10 mouse cellular contexts compared by ENCODE assay signal in the genomic region with DNA sequence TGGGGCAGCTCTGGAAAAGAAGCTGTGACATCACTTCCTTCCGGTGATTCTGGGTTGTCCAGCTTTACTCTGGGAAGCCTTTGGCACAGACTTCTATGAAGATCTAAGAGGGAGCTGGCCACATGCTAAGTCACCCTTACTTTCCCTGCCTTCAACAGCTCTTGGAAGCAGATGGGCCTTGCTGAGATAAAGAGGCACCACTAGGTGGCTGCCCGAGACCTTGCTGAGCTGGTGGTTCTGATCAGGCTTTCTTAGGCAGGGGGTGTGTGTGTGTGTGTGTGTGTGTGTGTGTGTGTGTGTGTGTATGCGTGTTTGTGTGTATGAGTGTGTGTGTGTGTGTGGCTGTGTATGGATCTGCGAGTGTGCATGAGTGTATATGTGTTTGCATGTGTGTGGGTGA. TPM values are rescaled to one million over a fixed set of nuclear protein-coding genes. Genes with fewer than 3 reads are reported as not detected.
A peak's percentile ranks its signal among the peaks of the same experiment; 100 is the strongest.
DNase-seq lines count a peak whose midpoint lies in the region; ATAC-seq lines count a peak whose summit lies in the region.
"Had no signal": no experiment of that assay in that cellular context is flagged by ENCODE, and none has a peak within 500 bp of the region (broad histone marks: within the 10 kb centered on the region; RNA-seq: fewer than 3 reads in every experiment).

No protein-coding gene starts in this region.

- H3K9me3 ChIP-seq in embryonic facial prominence, embryonic 13.5 days = no peaks in the 10 kb centered on the region
- H3K9me3 ChIP-seq: embryonic facial prominence, embryonic 12.5 days had no signal

- H3K9ac ChIP-seq in embryonic facial prominence, embryonic 13.5 days = no peak overlapping the region
- H3K9ac ChIP-seq: embryonic facial prominence, embryonic 12.5 days had no signal

- no peak overlapping the region for H3K27ac ChIP-seq in embryonic facial prominence, embryonic 13.5 days

- no peak overlapping the region for H3K4me3 ChIP-seq in embryonic facial prominence, embryonic 13.5 days
- H3K4me3 ChIP-seq: embryonic facial prominence, embryonic 12.5 days; myocyte had no signal

- peaks cover 55% of the 10 kb centered on the region for H3K4me1 ChIP-seq in embryonic facial prominence, embryonic 13.5 days

- H3K4me2 ChIP-seq in embryonic facial prominence, embryonic 13.5 days = no peak overlapping the region
- H3K4me2 ChIP-seq: embryonic facial prominence, embryonic 12.5 days had no signal

- DNase-seq in 3T3-L1 (ENCODE audit: low read depth, low spot score) (peak; percentile 90), MN1 (ENCODE audit: low spot score) (peak; percentile 67)
- peak; percentile 36 to 37 for DNase-seq in layer of hippocampus, adult 8-10 months (ENCODE audit: low spot score in 2 of 2)
- peak; percentile 41 for DNase-seq in lung, postnatal 14 days
- DNase-seq in right cerebral cortex, postnatal 14 days = peak; percentile 52
- no peak for DNase-seq in urinary bladder, adult 2 months (ENCODE audit: low spot score)

- WGBS in embryonic facial prominence, embryonic 13.5 days = 34% methylated on average over 4 of the region's 4 CpGs

- no peaks in the 10 kb centered on the region for H3K27me3 ChIP-seq in embryonic facial prominence, embryonic 13.5 days
- H3K27me3 ChIP-seq: embryonic facial prominence, embryonic 12.5 days had no signal

- 0 out of 2 replicates have a peak, but pooled peaks have one; percentile 21 for ATAC-seq in embryonic facial prominence, embryonic 13.5 days (ENCODE audit: insufficient number of reproducible peaks, insufficient read depth, low FRiP score, low TSS enrichment, low read depth)
- ATAC-seq in hematopoietic stem cell, adult 5-6 weeks (replicated peaks in 1 of 2; ENCODE audit: insufficient read depth in 1 of 2, low FRiP score in 2 of 2, low TSS enrichment in 1 of 2, low read depth in 1 of 2, poor library complexity in 2 of 2, severe bottlenecking in 2 of 2) = peak; percentile 68 to 69

- no peaks in the 10 kb centered on the region for H3K36me3 ChIP-seq in embryonic facial prominence, embryonic 13.5 days
- H3K36me3 ChIP-seq: embryonic facial prominence, embryonic 12.5 days had no signal

RNA-seq across cellular contexts. Expression of a gene that starts 13.4 kb away (rescaled TPM):
- 9.0 and 9.8 TPM in 2 replicates for polyA plus RNA-seq in embryonic facial prominence, embryonic 13.5 days (2015; fragmentation: Nextera tagmentation; extraction: Ambion mirVana)
- total RNA-seq in hematopoietic stem cell, adult 5-6 weeks (2017) = 3.4 and 4.4 TPM in 2 replicates
- total RNA-seq in layer of hippocampus, adult 8-10 months (2022) = 1 to 10 TPM; 1.4 to 2.1 (median 1.7) TPM
- polyA plus RNA-seq in urinary bladder, adult 2 months (2012; rRNA removed) = 2.7 and 3.1 TPM in 2 replicates
